Mouse (Mus musculus) limb, embryonic 10.5 days (tissue): ENCODE results near the gene C1qtnf7. TPM values are rescaled to one million over a fixed set of nuclear protein-coding genes. Genes with fewer than 3 reads are reported as not detected.

Source experiments
- DNase-seq: peaks from one replicate; pipeline ENCODE4 v3.0.0-alpha.2; 2017; ENCODE audit warnings: low spot score
- H3K27ac ChIP-seq: fragments of 300-500 bp; sonication (generic); 2 replicates; pipeline ENCODE4 v1.5.1; 2016; ENCODE audit warnings: mild to moderate bottlenecking
- H3K27me3 ChIP-seq: fragments of 300-500 bp; sonication (generic); 2 replicates; pipeline ENCODE4 v1.6.1; 2016; ENCODE audit warnings: low read depth, mild to moderate bottlenecking; ENCODE audit not compliant: poor library complexity, severe bottlenecking
- H3K36me3 ChIP-seq: fragments of 300-500 bp; sonication (generic); 2 replicates; pipeline ENCODE4 v1.6.1; 2016; ENCODE audit warnings: mild to moderate bottlenecking, moderate library complexity
- H3K4me1 ChIP-seq: fragments of 300-500 bp; sonication (generic); 2 replicates; pipeline ENCODE4 v1.6.1; 2016
- H3K4me3 ChIP-seq: fragments of 300-500 bp; sonication (generic); 2 replicates; pipeline ENCODE4 v1.5.1; 2016; ENCODE audit warnings: mild to moderate bottlenecking, moderate library complexity
- H3K9me3 ChIP-seq: fragments of 300-500 bp; sonication (generic); replicated peaks from 2 replicates; pipeline ENCODE4 v1.6.1; 2016; ENCODE audit warnings: mild to moderate bottlenecking
- WGBS: fragments of 180-500 bp; shearing (Covaris S2); methylation state at CpG from one replicate; pipeline ENCODE4 v1.1.7; 2016; 5-methylcytosine and 5-hydroxymethylcytosine counted together
- polyA plus RNA-seq: library from polyadenylated mRNA; unstranded; fragments of >200 nt; fragmentation: Nextera tagmentation; extraction: Ambion mirVana; gene quantifications from 2 replicates; pipeline ENCODE4 v1.2.1, GENCODE M21; 2016

Gene C1qtnf7
- 1.3 and 1.6 TPM in 2 replicates for polyA plus RNA-seq

- no peaks in the 10 kb centered on the region for H3K27me3 ChIP-seq
- WGBS = 28% methylated on average over 15 of the region's 15 CpGs
- no peak for DNase-seq
- H3K9me3 ChIP-seq = no peaks in the 10 kb centered on the region
- H3K36me3 ChIP-seq = no peaks in the 10 kb centered on the region
- H3K4me1 ChIP-seq = peaks cover 18% of the 10 kb centered on the region
- H3K27ac ChIP-seq = no peak within 1 kb of the TSS
- H3K4me3 ChIP-seq = peak within 1 kb of the TSS; percentile 21
These were observed at the start of gene C1qtnf7 for GRCm38 (mm10) chr5:43515401-43515976. Gene C1qtnf7 (plus strand): TSS chr5:43515538.

DNA sequence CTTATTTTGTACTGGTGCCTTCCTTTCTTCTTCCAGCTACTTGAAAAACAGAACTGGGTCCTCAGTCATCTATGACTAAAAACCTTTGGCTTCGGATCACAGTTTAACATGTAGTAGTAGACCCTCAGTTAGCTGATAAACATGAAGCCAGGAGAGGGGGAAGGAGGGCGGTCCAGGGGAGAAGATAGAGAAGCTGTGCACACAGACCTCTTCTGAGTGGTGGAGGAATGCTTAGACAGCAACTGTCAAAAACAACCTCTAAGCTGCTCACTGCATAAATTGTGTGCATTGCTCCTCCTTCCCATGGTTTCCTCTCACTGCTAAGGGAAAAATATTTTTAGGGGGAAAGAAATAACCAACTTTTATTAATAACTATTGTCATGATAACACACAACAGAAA is 48.6 kb upstream of the C1qtnf7 start:
- H3K36me3 ChIP-seq = no peaks in the 10 kb centered on the region
- H3K27me3 ChIP-seq = no peaks in the 10 kb centered on the region

GRCm38 (mm10) chr5:43467214-43467613 is 48.1 kb upstream of the C1qtnf7 start:
- Histone ChIP-seq H3K9me3 (no peaks in the 10 kb centered on the region), H3K27me3 (no peaks in the 10 kb centered on the region), H3K36me3 (no peaks in the 10 kb centered on the region), H3K4me3 (no peak overlapping the region), H3K27ac (no peak overlapping the region), H3K4me1 (no peaks in the 10 kb centered on the region)
- DNase-seq = no peak
- 86% methylated on average over 3 of the region's 3 CpGs for WGBS

More for the DNA sequence above, 48.6 kb upstream of the C1qtnf7 start:
- Histone ChIP-seq H3K4me1 (peaks cover 4% of the 10 kb centered on the region; the same call in 1 of the 2 replicates), H3K4me3 (no peak overlapping the region), H3K9me3 (no peaks in the 10 kb centered on the region), H3K27ac (no peak overlapping the region)
- WGBS = 84% methylated on average over 2 of the region's 2 CpGs
- DNase-seq = no peak

GRCm38 (mm10) chr5:43468937-43469336 is 46.4 kb upstream of the C1qtnf7 start:
- Histone ChIP-seq H3K36me3 (no peaks in the 10 kb centered on the region), H3K27me3 (no peaks in the 10 kb centered on the region), H3K4me3 (no peak overlapping the region), H3K4me1 (0 out of 2 replicates have a peak, but pooled peaks cover 5% of the 10 kb centered on the region), H3K27ac (no peak overlapping the region), H3K9me3 (no peaks in the 10 kb centered on the region)
- no peak for DNase-seq
- 78% methylated on average over 10 of the region's 10 CpGs for WGBS

DNA sequence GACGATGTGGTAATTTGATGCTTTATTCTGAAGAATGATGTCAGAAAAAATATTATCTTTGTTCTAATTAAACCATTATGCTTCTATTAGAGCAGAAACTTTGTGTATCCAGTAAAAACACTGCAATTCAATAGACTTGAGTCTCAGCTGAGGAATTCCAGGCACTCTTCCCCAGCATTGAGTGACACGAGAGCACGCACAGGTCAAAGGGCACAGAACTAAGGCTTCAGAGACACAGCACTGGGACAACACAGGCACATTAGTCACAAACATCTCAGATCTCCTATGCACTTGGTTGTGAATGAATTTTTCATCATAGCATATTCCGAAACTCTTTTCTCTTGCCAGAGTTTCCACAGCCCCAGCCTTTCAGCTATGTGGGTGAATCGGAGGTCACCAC is 37.4 kb upstream of the C1qtnf7 start:
- Histone ChIP-seq H3K9me3 (no peaks in the 10 kb centered on the region), H3K27ac (no peak overlapping the region), H3K27me3 (no peaks in the 10 kb centered on the region), H3K4me3 (no peak overlapping the region), H3K36me3 (no peaks in the 10 kb centered on the region), H3K4me1 (peaks cover 20% of the 10 kb centered on the region; the same call in 1 of the 2 replicates)
- DNase-seq = no peak
- WGBS = 56% methylated on average over 5 of the region's 5 CpGs

GRCm38 (mm10) chr5:43480046-43480445 is 35.3 kb upstream of the C1qtnf7 start:
- Histone ChIP-seq H3K27ac (no peak overlapping the region), H3K9me3 (no peaks in the 10 kb centered on the region), H3K4me1 (peaks cover 15% of the 10 kb centered on the region; the same call in 1 of the 2 replicates), H3K27me3 (no peaks in the 10 kb centered on the region), H3K4me3 (no peak overlapping the region), H3K36me3 (no peaks in the 10 kb centered on the region)
- DNase-seq = no peak
- 51% methylated on average over 3 of the region's 3 CpGs for WGBS

- WGBS = 24% methylated on average over 2 of the region's 2 CpGs
- peak; percentile 52 for DNase-seq
These were observed 34.6 kb upstream of the C1qtnf7 start for GRCm38 (mm10) chr5:43480786-43481185.

DNA sequence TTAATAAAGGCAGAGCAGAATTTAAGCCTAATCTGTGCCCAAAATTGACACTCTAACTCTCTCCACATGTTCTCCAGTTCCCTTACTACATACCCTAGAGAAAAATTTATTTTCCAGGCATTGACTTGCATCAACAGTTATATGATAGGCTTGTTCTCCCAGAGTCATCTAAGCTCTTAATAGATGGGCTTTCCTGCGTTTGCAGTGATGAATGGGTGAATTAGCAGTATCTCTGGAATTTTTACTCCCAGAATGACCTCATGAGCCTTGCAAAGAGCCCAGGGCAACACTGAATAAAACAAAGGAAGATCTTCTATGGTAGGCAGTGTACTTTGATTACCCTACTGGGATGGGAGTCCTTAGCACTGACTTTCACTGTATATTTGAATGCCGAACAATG is 33.5 kb upstream of the C1qtnf7 start:
- DNase-seq = no peak
- H3K36me3 ChIP-seq = no peaks in the 10 kb centered on the region

More at GRCm38 (mm10) chr5:43480786-43481185, 34.6 kb upstream of the C1qtnf7 start:
- no peaks in the 10 kb centered on the region for H3K36me3 ChIP-seq
- H3K4me1 ChIP-seq = peaks cover 15% of the 10 kb centered on the region; the same call in 1 of the 2 replicates
- no peak overlapping the region for H3K4me3 ChIP-seq
- no peaks in the 10 kb centered on the region for H3K27me3 ChIP-seq
- no peaks in the 10 kb centered on the region for H3K9me3 ChIP-seq
- H3K27ac ChIP-seq = no peak overlapping the region

GRCm38 (mm10) chr5:43501887-43502286 is 13.5 kb upstream of the C1qtnf7 start:
- 88% methylated on average over 1 of the region's 1 CpGs for WGBS
- H3K36me3 ChIP-seq = no peaks in the 10 kb centered on the region

More for the DNA sequence above, 33.5 kb upstream of the C1qtnf7 start:
- H3K27ac ChIP-seq = no peak overlapping the region
- H3K27me3 ChIP-seq = no peaks in the 10 kb centered on the region
- no peaks in the 10 kb centered on the region for H3K9me3 ChIP-seq
- no peak overlapping the region for H3K4me3 ChIP-seq
- H3K4me1 ChIP-seq = peaks cover 15% of the 10 kb centered on the region; the same call in 1 of the 2 replicates
- 47% methylated on average over 2 of the region's 2 CpGs for WGBS

GRCm38 (mm10) chr5:43504243-43504786 is 11.0 kb upstream of the C1qtnf7 start:
- no peak overlapping the region for H3K4me3 ChIP-seq
- peak; percentile 60 for DNase-seq
- H3K27me3 ChIP-seq = no peaks in the 10 kb centered on the region
- peak overlapping the region; percentile 65 for H3K27ac ChIP-seq
- no peaks in the 10 kb centered on the region for H3K9me3 ChIP-seq
- H3K4me1 ChIP-seq = peaks cover 31% of the 10 kb centered on the region
- H3K36me3 ChIP-seq = no peaks in the 10 kb centered on the region
- 18% methylated on average over 2 of the region's 2 CpGs for WGBS

More at GRCm38 (mm10) chr5:43501887-43502286, 13.5 kb upstream of the C1qtnf7 start:
- Histone ChIP-seq H3K9me3 (no peaks in the 10 kb centered on the region), H3K4me3 (no peak overlapping the region), H3K27ac (no peak overlapping the region), H3K4me1 (peaks cover 31% of the 10 kb centered on the region), H3K27me3 (no peaks in the 10 kb centered on the region)
- no peak for DNase-seq

DNA sequence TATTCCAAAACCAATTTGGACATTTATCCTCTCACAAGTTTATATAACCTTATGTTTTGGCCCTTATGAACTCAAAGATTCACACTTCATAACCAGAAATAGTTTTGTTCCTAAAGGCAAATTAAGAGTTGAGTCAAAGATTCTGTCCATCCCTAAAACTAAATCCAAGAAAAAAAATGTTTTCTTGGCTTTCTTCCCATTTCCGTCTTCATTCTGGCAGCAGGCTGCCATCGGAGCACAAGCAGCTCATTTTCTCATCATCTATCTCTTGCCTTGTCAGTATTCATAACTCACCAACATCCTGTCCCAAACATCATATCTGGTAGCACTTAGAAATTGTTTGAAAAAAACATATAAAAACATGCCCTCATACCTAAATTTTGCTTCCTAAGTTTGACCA is 6.9 kb upstream of the C1qtnf7 start:
- H3K27ac ChIP-seq = no peak overlapping the region
- H3K4me1 ChIP-seq = peaks cover 29% of the 10 kb centered on the region
- H3K9me3 ChIP-seq = no peaks in the 10 kb centered on the region
- no peaks in the 10 kb centered on the region for H3K27me3 ChIP-seq
- no peak overlapping the region for H3K4me3 ChIP-seq
- H3K36me3 ChIP-seq = no peaks in the 10 kb centered on the region
- DNase-seq = no peak
- 67% methylated on average over 2 of the region's 2 CpGs for WGBS

- Histone ChIP-seq H3K4me3 (no peak overlapping the region), H3K9me3 (no peaks in the 10 kb centered on the region), H3K4me1 (peaks cover 25% of the 10 kb centered on the region), H3K36me3 (no peaks in the 10 kb centered on the region), H3K27me3 (no peaks in the 10 kb centered on the region), H3K27ac (no peak overlapping the region)
- no peak for DNase-seq
- WGBS = 80% methylated on average over 1 of the region's 1 CpGs
These were observed 6.4 kb upstream of the C1qtnf7 start for GRCm38 (mm10) chr5:43508892-43509291.

DNA sequence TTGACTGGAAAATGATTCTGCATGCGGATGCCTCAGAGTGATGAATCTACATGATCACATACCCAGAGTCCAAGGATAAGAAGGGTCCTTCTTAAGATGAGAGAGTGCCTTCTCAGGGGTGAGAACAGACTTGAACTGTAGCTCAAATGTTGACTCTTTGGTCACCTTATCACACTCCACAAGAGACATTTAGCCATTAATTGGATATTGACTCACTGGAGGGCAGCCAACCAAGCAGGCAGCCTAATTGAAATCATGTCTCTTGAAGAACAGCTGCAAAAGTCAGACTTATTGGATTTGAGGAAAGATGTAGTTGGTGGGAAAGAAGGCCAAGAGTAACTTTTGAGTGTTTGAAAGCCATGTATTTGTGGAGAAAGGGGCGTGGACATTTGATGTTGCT is 4.2 kb upstream of the C1qtnf7 start:
- peaks cover 16% of the 10 kb centered on the region for H3K4me1 ChIP-seq
- no peak overlapping the region for H3K27ac ChIP-seq
- WGBS = 94% methylated on average over 2 of the region's 2 CpGs
- H3K9me3 ChIP-seq = no peaks in the 10 kb centered on the region
- no peak overlapping the region for H3K4me3 ChIP-seq
- H3K27me3 ChIP-seq = no peaks in the 10 kb centered on the region
- no peak for DNase-seq
- H3K36me3 ChIP-seq = no peaks in the 10 kb centered on the region
